Mouse (Mus musculus) heart, embryonic 14.5 days (tissue): Measurements from ENCODE around the gene Ifi202b. TPM values are rescaled to one million over a fixed set of nuclear protein-coding genes. Genes with fewer than 3 reads are reported as not detected.
"Not testable (repeated sequence)": the region's sequence is repeated elsewhere in the genome, so short reads cannot be mapped to it uniquely, and the experiment has no call there.

Source experiments
- ATAC-seq: fragments of 200-750 bp; cut with Nextera tagmentation; 2 replicates; pipeline ENCODE4 v1.8.0; 2017; ENCODE audit warnings: low read depth, moderate TSS enrichment; ENCODE audit not compliant: insufficient number of reproducible peaks, insufficient read depth, low FRiP score
- H3K27ac ChIP-seq, 2 experiments: fragments of 200-500 bp in 1 of 2; fragments of 300-500 bp in 1 of 2; sonication (generic) in 1 of 2; replicated peaks in 1 of 2; 2 replicates each; pipeline ENCODE4 v1.5.1; 2012 to 2014; ENCODE audit warnings: low read depth in 2 of 2, low read length in 2 of 2, control low read depth in 1 of 2, mild to moderate bottlenecking in 1 of 2, mixed read lengths in 1 of 2; ENCODE audit not compliant: control insufficient read depth in 1 of 2, insufficient read depth in 1 of 2
- H3K27me3 ChIP-seq: fragments of 300-500 bp; sonication (generic); 2 replicates; pipeline ENCODE4 v1.6.1; 2014; ENCODE audit warnings: mild to moderate bottlenecking, low read length, control low read depth; ENCODE audit not compliant: control insufficient read depth, insufficient read depth
- H3K36me3 ChIP-seq: fragments of 300-500 bp; sonication (generic); 2 replicates; pipeline ENCODE4 v1.6.1; 2014; ENCODE audit warnings: mild to moderate bottlenecking, control low read depth, low read length, mixed read lengths; ENCODE audit not compliant: control insufficient read depth, insufficient read depth
- H3K4me1 ChIP-seq, 2 experiments: fragments of 200-500 bp in 1 of 2; fragments of 300-500 bp in 1 of 2; sonication (generic) in 1 of 2; 2 replicates each; pipeline ENCODE4 v1.6.1; 2012 to 2014; ENCODE audit warnings: low read length in 2 of 2, control low read depth in 1 of 2, mixed read lengths in 1 of 2; ENCODE audit not compliant: control insufficient read depth in 2 of 2, insufficient read depth in 2 of 2
- H3K4me2 ChIP-seq: fragments of 300-500 bp; sonication (generic); 2 replicates; pipeline ENCODE4 v1.6.1; 2014; ENCODE audit warnings: mild to moderate bottlenecking, low read length
- H3K4me3 ChIP-seq, 2 experiments: fragments of 200-500 bp in 1 of 2; fragments of 300-500 bp in 1 of 2; sonication (generic) in 1 of 2; 2 replicates each; pipeline ENCODE4 v1.5.1; 2012 to 2014; ENCODE audit warnings: low read length in 2 of 2, mild to moderate bottlenecking in 2 of 2, control low read depth in 1 of 2, low read depth in 1 of 2, moderate library complexity in 1 of 2; ENCODE audit not compliant: control insufficient read depth in 1 of 2, insufficient read depth in 1 of 2
- H3K9ac ChIP-seq: fragments of 300-500 bp; sonication (generic); 2 replicates; pipeline ENCODE4 v1.6.1; 2014; ENCODE audit warnings: mild to moderate bottlenecking, low read length
- H3K9me3 ChIP-seq: fragments of 300-500 bp; sonication (generic); 2 replicates; pipeline ENCODE4 v1.6.1; 2016; ENCODE audit warnings: low read length, control low read depth; ENCODE audit not compliant: control insufficient read depth
- WGBS: fragments of 180-500 bp; shearing (Covaris S2); extraction: QIAGEN DNeasy Blood & Tissue Kit; methylation state at CpG from one replicate; pipeline ENCODE4 v1.1.7; 2014; 5-methylcytosine and 5-hydroxymethylcytosine counted together
- polyA plus RNA-seq: library from polyadenylated mRNA; unstranded; fragments of >200 nt; fragmentation: Nextera tagmentation; extraction: Ambion mirVana; gene quantifications from 2 replicates; pipeline ENCODE4 v1.2.1, GENCODE M21; 2014

Ifi202b gene
- polyA plus RNA-seq, 1 experiment from 2014 or later = not detected

DNA sequence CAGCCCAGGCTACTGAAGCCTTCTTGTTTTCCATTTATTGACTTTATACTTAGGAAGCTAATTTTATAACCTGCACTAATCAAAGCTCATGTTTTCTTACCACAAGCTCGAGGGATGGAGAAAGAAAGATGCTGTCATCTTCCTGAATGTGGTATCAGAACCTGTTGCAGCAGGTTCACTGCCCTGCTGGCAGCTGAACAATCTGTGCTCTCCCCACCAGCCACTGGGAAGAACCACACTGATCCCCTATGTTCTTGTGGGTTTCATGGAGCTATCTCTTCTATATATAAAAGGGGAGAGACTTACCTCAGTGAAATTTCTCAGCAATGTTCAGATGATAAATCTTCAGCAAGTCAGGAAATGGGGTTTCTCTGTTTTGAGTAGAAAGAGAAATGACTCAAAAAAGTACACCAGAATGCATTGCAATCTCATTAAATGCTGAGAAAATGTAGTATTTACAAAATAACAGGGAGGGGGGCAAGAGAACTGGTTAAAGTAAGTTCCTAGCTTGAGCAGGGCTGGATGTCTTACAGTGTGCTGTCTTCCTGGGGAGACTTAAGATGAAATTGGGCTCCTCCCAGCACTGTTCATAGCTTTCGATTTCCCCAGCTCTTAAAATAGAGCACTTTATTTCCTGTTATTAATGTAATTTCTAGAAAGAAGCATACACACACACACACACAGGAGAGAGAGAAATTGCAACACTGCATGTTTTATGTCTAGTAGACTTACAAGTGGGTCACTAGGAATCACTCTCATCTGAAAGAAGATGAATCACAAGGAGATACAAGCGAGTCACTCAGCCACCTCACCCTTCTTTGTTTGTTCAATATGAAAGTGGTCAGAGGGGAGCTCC, 40.4 kb downstream of the Ifi202b start, which contains the start of the genes Mndal and Ifi203:
TSS of gene Mndal (minus strand) at position 568 of the 856 bp plus-strand sequence.
TSS of gene Ifi203 (minus strand) at position 749 of the 856 bp plus-strand sequence.
- WGBS = 60% methylated on average over 3 of the region's 3 CpGs
- not testable (repeated sequence) for H3K27me3 ChIP-seq, H3K9me3 ChIP-seq, H3K36me3 ChIP-seq, ATAC-seq, H3K27ac ChIP-seq, H3K9ac ChIP-seq, H3K4me2 ChIP-seq, H3K4me3 ChIP-seq, H3K4me1 ChIP-seq

DNA sequence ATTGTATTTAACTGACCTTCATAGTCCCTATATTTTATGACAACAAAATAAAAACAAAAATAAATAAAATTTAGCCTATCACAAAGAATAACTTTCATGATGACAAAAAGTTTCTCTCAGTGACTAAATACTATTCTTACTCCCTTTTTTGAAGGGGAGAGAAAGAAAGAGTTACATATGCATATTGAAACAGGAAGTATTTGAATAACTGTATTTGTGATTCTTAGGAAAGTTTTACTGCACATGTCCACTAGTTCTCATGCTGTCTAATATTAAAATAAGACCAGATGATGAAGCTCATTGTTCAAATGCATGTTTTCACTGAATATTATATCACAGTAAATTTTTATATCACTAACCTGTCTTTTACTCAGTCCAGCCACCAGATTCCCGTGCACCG, 41.0 kb downstream of the Ifi202b start:
- not testable (repeated sequence) for H3K27me3 ChIP-seq, H3K27ac ChIP-seq, H3K9ac ChIP-seq, H3K4me1 ChIP-seq, H3K9me3 ChIP-seq, H3K4me2 ChIP-seq, H3K4me3 ChIP-seq, H3K36me3 ChIP-seq, ATAC-seq
- WGBS = 88% methylated on average over 2 of the region's 2 CpGs

DNA sequence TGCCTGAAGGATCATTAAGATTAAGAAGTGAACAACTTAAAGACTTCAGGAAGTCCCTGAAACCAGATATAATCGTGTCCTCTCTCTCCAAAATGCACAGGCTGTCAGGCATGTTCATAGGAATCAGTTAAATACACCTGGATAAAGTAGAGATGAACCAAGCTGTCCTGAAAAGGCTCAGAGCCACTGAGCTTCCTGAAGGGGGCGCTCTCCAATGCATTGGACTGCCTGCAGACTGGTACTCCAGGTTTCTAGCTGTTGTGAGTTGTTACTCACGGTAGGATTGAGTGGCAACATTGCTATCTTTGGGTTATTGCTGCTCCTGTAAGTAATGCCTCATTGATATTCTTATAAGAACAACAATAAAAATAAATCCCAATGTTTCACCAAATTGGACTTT, 63.3 kb downstream of the Ifi202b start:
- not testable (repeated sequence) for H3K4me2 ChIP-seq, H3K4me3 ChIP-seq, H3K9me3 ChIP-seq, H3K9ac ChIP-seq, H3K27me3 ChIP-seq, H3K27ac ChIP-seq, ATAC-seq, H3K36me3 ChIP-seq, H3K4me1 ChIP-seq
- 61% methylated on average over 2 of the region's 3 CpGs for WGBS

DNA sequence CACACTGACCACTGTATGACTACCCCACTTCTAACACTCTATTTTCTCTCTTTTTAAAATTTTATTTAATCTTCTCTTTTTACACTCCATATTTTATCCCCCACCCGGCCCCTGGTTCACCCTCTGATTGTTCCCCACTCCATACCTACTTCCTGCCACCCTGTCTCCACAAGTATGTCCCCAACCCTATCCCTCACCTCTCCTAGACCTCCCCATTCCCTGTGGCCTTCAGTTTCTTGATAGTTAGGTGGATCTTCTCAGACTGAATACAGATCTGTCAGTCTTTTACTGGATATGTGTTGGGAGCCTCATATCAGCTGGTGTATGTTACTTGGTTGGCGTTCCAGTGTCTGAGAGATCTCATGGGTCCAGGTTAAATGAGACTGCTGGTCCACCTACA, 68.0 kb downstream of the Ifi202b start:
- no peaks in the 10 kb centered on the region for H3K4me1 ChIP-seq
- 72% methylated on average over 2 of the region's 2 CpGs for WGBS
- no peaks in the 10 kb centered on the region for H3K36me3 ChIP-seq
- no peak for ATAC-seq
- H3K9me3 ChIP-seq = no peaks in the 10 kb centered on the region
- H3K4me2 ChIP-seq = no peak overlapping the region
- H3K9ac ChIP-seq = no peak overlapping the region
- no peak overlapping the region for H3K27ac ChIP-seq
- H3K4me3 ChIP-seq = no peak overlapping the region
- H3K27me3 ChIP-seq = no peaks in the 10 kb centered on the region

DNA sequence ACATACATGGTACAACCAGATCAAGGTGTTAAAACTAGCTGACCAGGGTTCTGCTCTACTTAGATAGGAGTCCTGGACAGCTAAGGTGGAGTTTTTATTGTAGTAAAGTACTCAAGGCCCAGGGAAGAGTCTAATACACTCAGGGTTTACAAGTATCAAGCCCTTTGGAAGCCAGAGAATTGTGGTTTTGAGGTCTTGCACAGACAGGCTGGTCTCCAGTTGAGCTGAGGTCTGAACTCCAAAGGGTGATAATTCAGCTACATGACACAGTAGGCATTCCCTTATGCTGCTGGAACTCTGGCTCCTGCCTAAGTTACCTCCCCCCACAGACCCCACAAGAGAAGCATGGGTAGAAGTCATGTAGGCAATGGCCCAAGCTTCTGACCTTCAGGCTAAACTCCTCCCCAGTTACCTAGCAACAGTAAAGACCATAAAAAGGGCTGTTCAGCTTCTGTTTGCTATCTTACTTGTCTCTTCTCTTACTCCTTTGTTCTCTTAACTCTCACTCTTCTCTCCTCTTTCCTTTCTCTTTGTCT, 69.2 kb downstream of the Ifi202b start:
- not testable (repeated sequence) for H3K27me3 ChIP-seq, H3K4me3 ChIP-seq, H3K36me3 ChIP-seq, H3K4me2 ChIP-seq, H3K9ac ChIP-seq, H3K27ac ChIP-seq, H3K4me1 ChIP-seq, ATAC-seq, H3K9me3 ChIP-seq

Other genes with a start within 250 kb of the Ifi202b start
- 0.91 and 1.4 TPM in 2 replicates for gene Ifi207, start 241.0 kb downstream of the Ifi202b start, polyA plus RNA-seq
- gene Ifi204, start 215.8 kb downstream of the Ifi202b start, polyA plus RNA-seq = 2.3 and 2.6 TPM in 2 replicates
- 2.8 and 3.8 TPM in 2 replicates for gene Ifi211, start 69.7 kb downstream of the Ifi202b start, polyA plus RNA-seq
- gene Mndal, start 40.3 kb downstream of the Ifi202b start, polyA plus RNA-seq = 3.1 and 3.9 TPM in 2 replicates
- 0.99 and 1.1 TPM in 2 replicates for gene Ifi203, start 40.1 kb downstream of the Ifi202b start, polyA plus RNA-seq
- gene Ifi205, start 49.1 kb upstream of the Ifi202b start, polyA plus RNA-seq = 2.1 TPM in 2 replicates
- not detected in 2 replicates for gene Olfr433, start 58.0 kb upstream of the Ifi202b start, polyA plus RNA-seq
- gene Olfr432, start 66.5 kb upstream of the Ifi202b start, polyA plus RNA-seq = not detected in 2 replicates
- not detected in 2 replicates for gene Olfr430, start 83.9 kb upstream of the Ifi202b start, polyA plus RNA-seq
- gene Olfr429, start 101.6 kb upstream of the Ifi202b start, polyA plus RNA-seq = not detected in 2 replicates
- not detected in 2 replicates for gene Olfr427, start 114.1 kb upstream of the Ifi202b start, polyA plus RNA-seq
- gene Olfr231, start 138.4 kb upstream of the Ifi202b start, polyA plus RNA-seq = not detected in 2 replicates
- not detected in 2 replicates for gene Olfr424, start 148.8 kb upstream of the Ifi202b start, polyA plus RNA-seq
- gene Olfr420, start 172.9 kb upstream of the Ifi202b start, polyA plus RNA-seq = not detected in 2 replicates
- gene Spta1, start 190.0 kb upstream of the Ifi202b start, polyA plus RNA-seq = 2.2 and 2.5 TPM in 2 replicates